Mouse (Mus musculus): ENCODE measurements around the gene Necab3. TPM values are rescaled to one million over a fixed set of nuclear protein-coding genes. Genes with fewer than 3 reads are reported as not detected.

Necab3 gene
- polyA plus RNA-seq, 1 experiment, result 77.2 TPM

- TF ChIP-seq POLR2A (IDR thresholded peaks at IDR 0.05; ENCODE audit: borderline replicate concordance, insufficient read depth, low read length), result no peak
- TF ChIP-seq CTCF (IDR thresholded peaks at IDR 0.05; ENCODE audit: borderline replicate concordance, insufficient read depth, low read depth, low read length), result no peak
- WGBS, result 75% methylated on average over 8 of the region's 8 CpGs
- Histone ChIP-seq H3K27me3 (ENCODE audit: control insufficient read depth, insufficient read depth, low read length) (no peaks in the 10 kb centered on the region), H3K4me1 (ENCODE audit: control insufficient read depth, insufficient read depth, low read length) (peaks cover 33% of the 10 kb centered on the region), H3K27ac (ENCODE audit: insufficient read depth, low read length) (no peak overlapping the region), H3K4me3 (replicated peaks; ENCODE audit: insufficient read depth, low read depth, low read length) (no peak overlapping the region)
- DNase-seq, result no peak
These were observed 8.0 kb upstream of the Necab3 start for GRCm38 (mm10) chr2:154566641-154567040.

GRCm38 (mm10) chr2:154565562-154565961, 6.9 kb upstream of the Necab3 start:
- TF ChIP-seq POLR2A (IDR thresholded peaks at IDR 0.05; ENCODE audit: borderline replicate concordance, insufficient read depth, low read length), result no peak
- TF ChIP-seq CTCF (IDR thresholded peaks at IDR 0.05; ENCODE audit: borderline replicate concordance, insufficient read depth, low read depth, low read length), result no peak
- Histone ChIP-seq H3K4me1 (ENCODE audit: control insufficient read depth, insufficient read depth, low read length) (peaks cover 36% of the 10 kb centered on the region), H3K4me3 (replicated peaks; ENCODE audit: insufficient read depth, low read depth, low read length) (no peak overlapping the region), H3K27ac (ENCODE audit: insufficient read depth, low read length) (peak overlapping the region; percentile 59), H3K27me3 (ENCODE audit: control insufficient read depth, insufficient read depth, low read length) (no peaks in the 10 kb centered on the region)
- peak; percentile 87 to 92 for DNase-seq
- 14% methylated on average over 3 of the region's 3 CpGs for WGBS

- H3K27me3 ChIP-seq (ENCODE audit: control insufficient read depth, insufficient read depth, low read length), result no peaks in the 10 kb centered on the region
- WGBS, result 91% methylated on average over 22 of the region's 22 CpGs
- H3K4me1 ChIP-seq (ENCODE audit: control insufficient read depth, insufficient read depth, low read length), result peaks cover 45% of the 10 kb centered on the region
- no peak for DNase-seq
- no peak overlapping the region for H3K27ac ChIP-seq (ENCODE audit: insufficient read depth, low read length)
- no peak for TF ChIP-seq POLR2A (IDR thresholded peaks at IDR 0.05; ENCODE audit: borderline replicate concordance, insufficient read depth, low read length)
- TF ChIP-seq CTCF (IDR thresholded peaks at IDR 0.05; ENCODE audit: borderline replicate concordance, insufficient read depth, low read depth, low read length), result no peak
- H3K4me3 ChIP-seq (replicated peaks; ENCODE audit: insufficient read depth, low read depth, low read length), result no peak overlapping the region
These were observed 5.0 kb upstream of the Necab3 start for GRCm38 (mm10) chr2:154563612-154564170.

GRCm38 (mm10) chr2:154557184-154557832, 1.4 kb downstream of the Necab3 start:
- Histone ChIP-seq H3K4me1 (ENCODE audit: control insufficient read depth, insufficient read depth, low read length) (peaks cover 31% of the 10 kb centered on the region), H3K4me3 (replicated peaks; ENCODE audit: insufficient read depth, low read depth, low read length) (peak overlapping the region; percentile 75), H3K27me3 (ENCODE audit: control insufficient read depth, insufficient read depth, low read length) (no peaks in the 10 kb centered on the region), H3K27ac (ENCODE audit: insufficient read depth, low read length) (no peak overlapping the region)
- TF ChIP-seq POLR2A (IDR thresholded peaks at IDR 0.05; ENCODE audit: borderline replicate concordance, insufficient read depth, low read length), result no peak
- no peak for TF ChIP-seq CTCF (IDR thresholded peaks at IDR 0.05; ENCODE audit: borderline replicate concordance, insufficient read depth, low read depth, low read length)
- 23% methylated on average over 5 of the region's 5 CpGs for WGBS
- peak in 1 of 2 experiments; percentile 47 for DNase-seq

GRCm38 (mm10) chr2:154555235-154555634, 3.5 kb downstream of the Necab3 start:
- peaks cover 35% of the 10 kb centered on the region for H3K4me1 ChIP-seq (ENCODE audit: control insufficient read depth, insufficient read depth, low read length)
- H3K27me3 ChIP-seq (ENCODE audit: control insufficient read depth, insufficient read depth, low read length), result no peaks in the 10 kb centered on the region
- DNase-seq, result no peak
- H3K27ac ChIP-seq (ENCODE audit: insufficient read depth, low read length), result no peak overlapping the region
- TF ChIP-seq POLR2A (IDR thresholded peaks at IDR 0.05; ENCODE audit: borderline replicate concordance, insufficient read depth, low read length) (no peak), CTCF (IDR thresholded peaks at IDR 0.05; ENCODE audit: borderline replicate concordance, insufficient read depth, low read depth, low read length) (no peak)
- 51% methylated on average over 6 of the region's 6 CpGs for WGBS
- no peak overlapping the region for H3K4me3 ChIP-seq (replicated peaks; ENCODE audit: insufficient read depth, low read depth, low read length)

- Histone ChIP-seq H3K4me3 (replicated peaks; ENCODE audit: insufficient read depth, low read depth, low read length) (peak overlapping the region; percentile 33), H3K27ac (ENCODE audit: insufficient read depth, low read length) (0 out of 2 replicates have a peak overlapping the region, but pooled peaks have one; percentile 10)
These were observed 6.2 kb downstream of the Necab3 start for GRCm38 (mm10) chr2:154552424-154552907.

GRCm38 (mm10) chr2:154551927-154552326, 6.8 kb downstream of the Necab3 start:
- TF ChIP-seq POLR2A (IDR thresholded peaks at IDR 0.05; ENCODE audit: borderline replicate concordance, insufficient read depth, low read length), result no peak
- no peak for TF ChIP-seq CTCF (IDR thresholded peaks at IDR 0.05; ENCODE audit: borderline replicate concordance, insufficient read depth, low read depth, low read length)
- peak in 1 of 2 experiments; percentile 37 for DNase-seq
- WGBS, result 22% methylated on average over 21 of the region's 21 CpGs
- H3K27ac ChIP-seq (ENCODE audit: insufficient read depth, low read length), result no peak overlapping the region
- H3K4me3 ChIP-seq (replicated peaks; ENCODE audit: insufficient read depth, low read depth, low read length), result peak overlapping the region; percentile 33
- H3K27me3 ChIP-seq (ENCODE audit: control insufficient read depth, insufficient read depth, low read length), result no peaks in the 10 kb centered on the region
- peaks cover 19% of the 10 kb centered on the region for H3K4me1 ChIP-seq (ENCODE audit: control insufficient read depth, insufficient read depth, low read length)

More at GRCm38 (mm10) chr2:154552424-154552907, 6.2 kb downstream of the Necab3 start:
- WGBS, result 2% methylated on average over 27 of the region's 27 CpGs
- TF ChIP-seq CTCF (IDR thresholded peaks at IDR 0.05; ENCODE audit: borderline replicate concordance, insufficient read depth, low read depth, low read length) (peak; percentile 77), POLR2A (IDR thresholded peaks at IDR 0.05; ENCODE audit: borderline replicate concordance, insufficient read depth, low read length) (no peak)
- Histone ChIP-seq H3K27me3 (ENCODE audit: control insufficient read depth, insufficient read depth, low read length) (no peaks in the 10 kb centered on the region), H3K4me1 (ENCODE audit: control insufficient read depth, insufficient read depth, low read length) (peaks cover 23% of the 10 kb centered on the region)
- peak; percentile 87 to 89 for DNase-seq

GRCm38 (mm10) chr2:154551476-154551875, 7.2 kb downstream of the Necab3 start, which contains the start of gene Actl10:
Actl10 (plus strand) TSS chr2:154551776.
- WGBS, result 89% methylated on average over 4 of the region's 4 CpGs
- H3K4me1 ChIP-seq (ENCODE audit: control insufficient read depth, insufficient read depth, low read length), result peaks cover 19% of the 10 kb centered on the region

More at GRCm38 (mm10) chr2:154551476-154551875, 7.2 kb downstream of the Necab3 start, which contains the start of gene Actl10:
- no peaks in the 10 kb centered on the region for H3K27me3 ChIP-seq (ENCODE audit: control insufficient read depth, insufficient read depth, low read length)
- H3K4me3 ChIP-seq (replicated peaks; ENCODE audit: insufficient read depth, low read depth, low read length), result peak within 1 kb of the TSS; percentile 33
- DNase-seq, result peak in 1 of 2 experiments; percentile 12
- TF ChIP-seq POLR2A (IDR thresholded peaks at IDR 0.05; ENCODE audit: borderline replicate concordance, insufficient read depth, low read length) (no peak), CTCF (IDR thresholded peaks at IDR 0.05; ENCODE audit: borderline replicate concordance, insufficient read depth, low read depth, low read length) (no peak)
- 0 out of 2 replicates have a peak within 1 kb of the TSS, but pooled peaks have one; percentile 10 for H3K27ac ChIP-seq (ENCODE audit: insufficient read depth, low read length)
